Mouse (Mus musculus) lung, embryonic 16.5 days (tissue): Measurements from ENCODE around the gene Wipi2. TPM values are rescaled to one million over a fixed set of nuclear protein-coding genes. Genes with fewer than 3 reads are reported as not detected.

Experiments used
- polyA plus RNA-seq: library from polyadenylated mRNA; unstranded; fragments of >200 nt; fragmentation: Nextera tagmentation; extraction: Ambion mirVana; gene quantifications from 2 replicates; pipeline ENCODE4 v1.2.1, GENCODE M21; 2015

The Wipi2 gene
- polyA plus RNA-seq, 1 experiment from 2014 or later = 40.5 TPM

Other genes starting within 250 kb of the Wipi2 start
- gene Foxk1, start 226.2 kb upstream of the Wipi2 start, polyA plus RNA-seq = 3.1 and 3.3 TPM in 2 replicates
- gene Ap5z1, start 163.8 kb upstream of the Wipi2 start, polyA plus RNA-seq = 10.0 and 10.3 TPM in 2 replicates
- 0.05 and 0.18 TPM in 2 replicates for gene Papolb, start 97.6 kb upstream of the Wipi2 start, polyA plus RNA-seq
- gene Radil, start 76.6 kb upstream of the Wipi2 start, polyA plus RNA-seq = 3.8 and 4.1 TPM in 2 replicates
- 0.55 and 0.93 TPM in 2 replicates for gene Mmd2, start 18.9 kb upstream of the Wipi2 start, polyA plus RNA-seq
- 4.8 and 5.7 TPM in 2 replicates for gene Slc29a4, start 64.8 kb downstream of the Wipi2 start, polyA plus RNA-seq
- gene Tnrc18, start 190.0 kb downstream of the Wipi2 start, polyA plus RNA-seq = 17.3 and 18.2 TPM in 2 replicates